Mouse (Mus musculus) bone marrow macrophage, adult 2 months (primary cell): Measurements from ENCODE around the gene Tbc1d14.

ENCODE experiments used
- CTCF ChIP-seq: IDR thresholded peaks from 2 replicates; pipeline ENCODE4 v1.5.1; 2012; ENCODE audit warnings: low read depth, mild to moderate bottlenecking, low read length, moderate library complexity
- POLR2A ChIP-seq: IDR thresholded peaks from 2 replicates; pipeline ENCODE4 v1.6.1; 2012; ENCODE audit warnings: mild to moderate bottlenecking, low read depth, low read length, borderline replicate concordance

DNA sequence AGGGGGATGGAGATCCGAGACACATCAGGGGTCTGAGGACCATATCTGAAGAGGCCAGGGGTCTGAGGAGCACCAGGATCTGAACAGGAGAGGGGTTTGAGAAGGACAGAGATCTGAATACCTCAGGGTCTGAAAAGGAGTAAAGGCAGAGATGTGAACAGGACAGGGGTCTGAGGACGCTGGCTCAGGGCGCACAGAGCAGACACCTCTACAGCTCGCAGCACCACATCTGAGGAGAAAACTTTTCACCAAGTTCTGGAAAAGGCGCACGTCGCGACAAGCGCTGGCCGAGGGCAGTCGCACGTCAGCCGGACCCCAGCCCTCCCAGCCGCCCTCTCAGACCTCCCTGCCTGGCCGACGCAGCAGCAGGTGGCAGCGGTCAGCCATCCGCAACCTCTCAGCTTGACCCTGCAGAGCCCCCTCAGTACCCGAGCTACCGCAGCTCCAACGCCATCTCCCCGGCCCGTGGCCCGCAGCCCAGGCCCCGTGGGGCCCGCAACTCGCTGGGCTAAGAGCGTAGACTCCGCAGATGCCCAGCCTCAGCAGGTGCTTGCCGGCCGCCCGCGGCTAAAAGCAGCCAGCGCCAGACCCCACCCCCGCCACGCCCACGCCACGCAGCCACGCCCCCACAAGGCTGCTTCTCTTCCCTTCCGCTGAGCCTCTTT lies 11.7 kb downstream of the Tbc1d14 start:
- TF ChIP-seq CTCF = no peak
- peak; percentile 78; the same call in 1 of the 2 replicates for TF ChIP-seq POLR2A
